Mouse (Mus musculus) neural tube, embryonic 14.5 days (tissue): ENCODE data around the gene Mbd4. TPM values are rescaled to one million over a fixed set of nuclear protein-coding genes. Genes with fewer than 3 reads are reported as not detected.

ENCODE experiments used
- ATAC-seq: fragments of 200-750 bp; cut with Nextera tagmentation; 2 replicates; pipeline ENCODE4 v1.8.0; 2017; ENCODE audit warnings: low read depth, mild to moderate bottlenecking, moderate TSS enrichment, moderate library complexity
- H3K27ac ChIP-seq: fragments of 300-500 bp; sonication (generic); 2 replicates; pipeline ENCODE4 v1.5.1; 2014; ENCODE audit warnings: low read depth, mild to moderate bottlenecking, control low read depth, low read length, moderate library complexity, mixed read lengths
- H3K27me3 ChIP-seq: fragments of 300-500 bp; sonication (generic); 2 replicates; pipeline ENCODE4 v1.6.1; 2014; ENCODE audit warnings: low read length; ENCODE audit not compliant: control insufficient read depth, insufficient read depth
- H3K36me3 ChIP-seq: fragments of 300-500 bp; sonication (generic); 2 replicates; pipeline ENCODE4 v1.6.1; 2014; ENCODE audit warnings: low read length, mixed read lengths; ENCODE audit not compliant: control insufficient read depth, insufficient read depth
- H3K4me1 ChIP-seq: fragments of 300-500 bp; sonication (generic); 2 replicates; pipeline ENCODE4 v1.6.1; 2014; ENCODE audit warnings: low read length; ENCODE audit not compliant: control insufficient read depth, insufficient read depth
- H3K4me2 ChIP-seq: fragments of 300-500 bp; sonication (generic); 2 replicates; pipeline ENCODE4 v1.6.1; 2014; ENCODE audit warnings: mild to moderate bottlenecking, low read depth, low read length, control low read depth
- H3K4me3 ChIP-seq: fragments of 300-500 bp; sonication (generic); 2 replicates; pipeline ENCODE4 v1.5.1; 2014; ENCODE audit warnings: low read depth, low read length, control low read depth, mixed read lengths
- H3K9ac ChIP-seq: fragments of 300-500 bp; sonication (generic); replicated peaks from 2 replicates; pipeline ENCODE4 v1.6.1; 2014; ENCODE audit warnings: low read depth, mild to moderate bottlenecking, control low read depth, low read length, mixed read lengths
- H3K9me3 ChIP-seq: fragments of 300-500 bp; sonication (generic); 2 replicates; pipeline ENCODE4 v1.6.1; 2016; ENCODE audit warnings: low read length; ENCODE audit not compliant: control insufficient read depth
- WGBS: fragments of 180-500 bp; shearing (Covaris S2); extraction: QIAGEN DNeasy Blood & Tissue Kit; methylation state at CpG from one replicate; pipeline ENCODE4 v1.1.7; 2014; 5-methylcytosine and 5-hydroxymethylcytosine counted together
- polyA plus RNA-seq: library from polyadenylated mRNA; unstranded; fragments of >200 nt; fragmentation: Nextera tagmentation; extraction: Ambion mirVana; gene quantifications from 2 replicates; pipeline ENCODE4 v1.2.1, GENCODE M21; 2014

The Mbd4 gene
- 8.4 and 10.8 TPM in 2 replicates for polyA plus RNA-seq

GRCm38 (mm10) chr6:115853091-115853813 is at the start of gene Mbd4, which contains the start of gene Ift122:
Mbd4 (minus strand) TSS chr6:115853371.
Ift122 (plus strand) TSS chr6:115853470.
- peak within 1 kb of the TSS; percentile 64 for H3K27ac ChIP-seq
- peaks cover 7% of the 10 kb centered on the region; the same call in 1 of the 2 replicates for H3K4me1 ChIP-seq
- H3K36me3 ChIP-seq: no peaks in the 10 kb centered on the region
- no peaks in the 10 kb centered on the region for H3K9me3 ChIP-seq
- WGBS: under 1% methylated on average over 51 of the region's 51 CpGs
- peak; percentile 99 for ATAC-seq
- H3K9ac ChIP-seq: peak within 1 kb of the TSS; percentile 61
- no peaks in the 10 kb centered on the region for H3K27me3 ChIP-seq
- H3K4me3 ChIP-seq: peak within 1 kb of the TSS; percentile 43
- H3K4me2 ChIP-seq: peak within 1 kb of the TSS; percentile 75

DNA sequence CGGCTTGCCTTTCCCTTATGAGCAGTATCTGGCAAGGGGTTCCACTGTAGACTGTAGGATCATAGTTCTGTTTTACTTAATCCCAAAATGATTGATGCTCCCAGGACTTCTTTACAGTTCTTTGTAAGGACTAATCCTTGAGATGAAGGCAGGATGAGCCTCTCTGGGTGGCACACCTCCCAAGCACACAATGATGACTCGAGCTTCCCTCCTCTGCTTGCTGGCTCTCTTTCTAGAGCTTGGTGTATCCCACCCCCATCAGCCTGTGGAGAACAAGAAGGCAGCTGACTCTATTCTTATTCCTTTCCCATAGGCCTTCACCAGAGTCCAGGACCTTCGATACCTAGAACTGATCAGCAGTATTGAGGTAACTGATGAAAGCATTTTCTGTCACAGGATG is 49.4 kb upstream of the Mbd4 start:
- no peak overlapping the region for H3K9ac ChIP-seq
- no peak overlapping the region for H3K27ac ChIP-seq
- WGBS: 89% methylated on average over 3 of the region's 3 CpGs
- no peaks in the 10 kb centered on the region for H3K4me1 ChIP-seq
- no peaks in the 10 kb centered on the region for H3K9me3 ChIP-seq
- ATAC-seq: no peak
- H3K27me3 ChIP-seq: no peaks in the 10 kb centered on the region
- no peak overlapping the region for H3K4me3 ChIP-seq
- no peak overlapping the region for H3K4me2 ChIP-seq
- H3K36me3 ChIP-seq: no peaks in the 10 kb centered on the region

GRCm38 (mm10) chr6:115901489-115901931 is 48.3 kb upstream of the Mbd4 start:
- no peak overlapping the region for H3K9ac ChIP-seq
- no peaks in the 10 kb centered on the region for H3K36me3 ChIP-seq
- no peaks in the 10 kb centered on the region for H3K9me3 ChIP-seq
- no peak overlapping the region for H3K4me2 ChIP-seq
- no peaks in the 10 kb centered on the region for H3K4me1 ChIP-seq
- no peak overlapping the region for H3K4me3 ChIP-seq
- H3K27ac ChIP-seq: no peak overlapping the region
- ATAC-seq: 0 out of 2 replicates have a peak, but pooled peaks have one; percentile 49
- H3K27me3 ChIP-seq: no peaks in the 10 kb centered on the region
- WGBS: 70% methylated on average over 8 of the region's 8 CpGs

DNA sequence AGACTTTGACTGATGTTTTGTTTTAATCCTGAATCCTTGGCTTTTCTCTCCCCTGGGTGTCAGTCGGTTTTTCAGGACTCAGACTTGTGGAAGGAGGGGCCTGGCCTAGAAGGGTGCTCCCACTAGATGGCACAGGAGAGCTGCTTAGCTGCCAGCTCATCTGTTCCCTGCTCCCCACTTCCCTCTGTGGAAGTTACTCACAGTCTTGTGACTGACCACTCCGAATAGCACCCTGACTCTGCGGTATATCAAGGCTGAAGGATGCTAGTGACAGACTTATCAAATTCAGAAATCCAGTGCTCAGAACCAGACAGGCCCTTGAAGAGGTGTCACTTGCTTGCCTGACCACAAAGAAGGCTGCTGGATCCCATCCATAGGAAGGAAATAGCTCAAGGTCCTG is 47.9 kb upstream of the Mbd4 start:
- no peaks in the 10 kb centered on the region for H3K4me1 ChIP-seq
- no peaks in the 10 kb centered on the region for H3K27me3 ChIP-seq
- no peak overlapping the region for H3K4me2 ChIP-seq
- ATAC-seq: peak; percentile 81
- no peaks in the 10 kb centered on the region for H3K9me3 ChIP-seq
- H3K36me3 ChIP-seq: no peaks in the 10 kb centered on the region
- H3K9ac ChIP-seq: no peak overlapping the region
- 25% methylated on average over 3 of the region's 3 CpGs for WGBS
- no peak overlapping the region for H3K4me3 ChIP-seq
- H3K27ac ChIP-seq: no peak overlapping the region

GRCm38 (mm10) chr6:115897926-115898520 is 44.9 kb upstream of the Mbd4 start:
- no peak for ATAC-seq
- no peaks in the 10 kb centered on the region for H3K27me3 ChIP-seq
- WGBS: 76% methylated on average over 7 of the region's 7 CpGs
- no peak overlapping the region for H3K9ac ChIP-seq
- H3K9me3 ChIP-seq: no peaks in the 10 kb centered on the region
- H3K4me3 ChIP-seq: no peak overlapping the region
- H3K27ac ChIP-seq: no peak overlapping the region
- no peaks in the 10 kb centered on the region for H3K4me1 ChIP-seq
- H3K36me3 ChIP-seq: peaks cover 5% of the 10 kb centered on the region; the same call in 1 of the 2 replicates
- H3K4me2 ChIP-seq: no peak overlapping the region

DNA sequence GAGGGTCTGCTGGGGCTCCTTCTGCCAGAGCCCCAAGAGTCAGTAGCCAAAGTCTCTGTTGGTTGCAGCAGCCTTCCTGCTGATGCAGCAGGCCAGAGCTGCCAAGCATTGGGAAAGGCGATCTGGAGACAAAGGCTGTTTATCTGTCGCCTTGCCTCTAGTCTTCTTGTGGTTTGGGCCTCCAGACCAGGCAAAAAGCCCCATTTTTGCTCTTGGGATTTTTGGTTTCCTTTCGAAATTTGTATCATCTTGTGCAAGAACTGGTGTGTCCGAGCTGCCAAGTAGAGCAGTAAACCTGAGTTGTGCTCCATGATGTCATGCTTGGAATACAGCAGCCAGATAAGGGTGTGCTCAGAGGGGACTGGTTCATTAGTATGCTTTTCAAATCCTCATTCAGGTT is 43.9 kb upstream of the Mbd4 start:
- no peaks in the 10 kb centered on the region for H3K27me3 ChIP-seq
- H3K4me1 ChIP-seq: no peaks in the 10 kb centered on the region
- 83% methylated on average over 4 of the region's 4 CpGs for WGBS
- H3K36me3 ChIP-seq: peaks cover 7% of the 10 kb centered on the region
- H3K27ac ChIP-seq: no peak overlapping the region
- H3K4me3 ChIP-seq: no peak overlapping the region
- no peak overlapping the region for H3K4me2 ChIP-seq
- no peak for ATAC-seq
- no peaks in the 10 kb centered on the region for H3K9me3 ChIP-seq
- H3K9ac ChIP-seq: no peak overlapping the region

GRCm38 (mm10) chr6:115896346-115896745 is 43.2 kb upstream of the Mbd4 start:
- Histone ChIP-seq H3K4me1 (peaks cover 4% of the 10 kb centered on the region; the same call in 1 of the 2 replicates), H3K27me3 (no peaks in the 10 kb centered on the region), H3K4me2 (no peak overlapping the region), H3K4me3 (no peak overlapping the region), H3K9me3 (no peaks in the 10 kb centered on the region), H3K27ac (no peak overlapping the region), H3K36me3 (peaks cover 7% of the 10 kb centered on the region), H3K9ac (no peak overlapping the region)
- 21% methylated on average over 1 of the region's 1 CpGs for WGBS
- ATAC-seq: no peak

DNA sequence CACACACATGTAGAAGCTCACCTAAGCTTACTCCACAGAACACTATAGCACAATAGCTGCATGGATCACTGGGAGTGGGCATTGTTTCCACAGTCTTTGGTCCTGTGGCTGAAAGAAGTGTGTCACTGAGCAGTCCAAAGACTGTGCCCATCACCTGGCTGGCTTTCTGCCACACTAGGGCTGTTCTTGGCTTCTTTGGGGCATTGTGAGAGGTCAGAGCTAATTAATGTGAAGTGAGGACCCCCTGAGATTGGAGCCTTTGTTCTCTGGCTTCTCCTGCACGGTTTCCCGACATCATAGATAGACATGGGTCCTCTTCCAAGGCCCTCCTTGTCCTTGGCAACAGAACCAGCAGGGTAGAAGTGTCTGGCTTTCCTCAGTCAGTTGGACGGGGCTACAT is 39.2 kb upstream of the Mbd4 start:
- 62% methylated on average over 3 of the region's 3 CpGs for WGBS
- H3K9ac ChIP-seq: no peak overlapping the region
- peaks cover 23% of the 10 kb centered on the region for H3K36me3 ChIP-seq
- no peak overlapping the region for H3K4me3 ChIP-seq
- no peaks in the 10 kb centered on the region for H3K27me3 ChIP-seq
- no peak for ATAC-seq
- H3K9me3 ChIP-seq: no peaks in the 10 kb centered on the region
- H3K27ac ChIP-seq: no peak overlapping the region
- peaks cover 4% of the 10 kb centered on the region; the same call in 1 of the 2 replicates for H3K4me1 ChIP-seq
- no peak overlapping the region for H3K4me2 ChIP-seq

DNA sequence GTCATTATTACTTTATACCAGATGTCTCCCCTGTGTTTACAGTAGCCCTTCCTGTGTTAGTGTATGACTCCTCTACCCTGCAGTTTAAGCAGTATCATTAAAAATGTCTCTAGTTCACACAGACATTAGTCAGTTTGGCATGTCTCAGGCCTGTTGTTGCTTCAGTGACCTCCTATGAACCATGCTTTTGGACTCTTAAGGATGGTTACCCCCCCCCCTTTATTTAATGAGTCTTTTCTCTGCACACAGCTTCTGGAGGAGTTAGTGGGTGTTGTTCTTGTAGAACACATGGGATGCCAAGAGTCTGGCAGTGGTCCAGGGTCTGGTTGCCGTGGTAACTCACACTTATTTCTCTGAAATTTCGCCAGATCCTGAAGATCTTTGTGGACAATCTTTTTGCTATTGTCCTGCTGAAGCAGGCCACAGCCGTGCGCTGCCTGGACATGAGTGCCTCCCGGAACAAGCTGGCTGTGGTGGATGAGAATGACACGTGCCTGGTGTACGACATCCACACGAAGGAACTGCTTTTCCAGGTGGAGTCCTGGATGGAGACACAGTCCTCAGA is 38.4 kb upstream of the Mbd4 start:
- Histone ChIP-seq H3K36me3 (peaks cover 28% of the 10 kb centered on the region), H3K4me2 (no peak overlapping the region), H3K4me1 (peaks cover 4% of the 10 kb centered on the region; the same call in 1 of the 2 replicates), H3K4me3 (no peak overlapping the region), H3K9ac (no peak overlapping the region), H3K9me3 (no peaks in the 10 kb centered on the region), H3K27me3 (no peaks in the 10 kb centered on the region), H3K27ac (0 out of 2 replicates have a peak overlapping the region, but pooled peaks have one; percentile 28)
- WGBS: 36% methylated on average over 8 of the region's 8 CpGs
- ATAC-seq: peak; percentile 54; the same call in 1 of the 2 replicates
